Mouse (Mus musculus) ES-E14 (cell line): ENCODE results near the gene Smim5. TPM values are rescaled to one million over a fixed set of nuclear protein-coding genes. Genes with fewer than 3 reads are reported as not detected.

Experiments used
- DNase-seq: peaks from one replicate; pipeline ENCODE4 v3.0.0-alpha.2; 2013; ENCODE audit warnings: low read depth, low spot score
- H3K27ac ChIP-seq: 2 replicates; pipeline ENCODE4 v1.5.1; 2012; ENCODE audit warnings: low read depth, mild to moderate bottlenecking, low read length, moderate library complexity, mixed read lengths; ENCODE audit not compliant: poor library complexity, insufficient read depth, severe bottlenecking
- H3K36me3 ChIP-seq: 2 replicates; pipeline ENCODE4 v1.6.1; 2012; ENCODE audit warnings: mild to moderate bottlenecking, low read length, moderate library complexity, mixed read lengths; ENCODE audit not compliant: control insufficient read depth, poor library complexity, insufficient read depth, severe bottlenecking
- H3K4me1 ChIP-seq, 2 experiments: fragments of 150-350 bp in 1 of 2; sonication (generic) in 1 of 2; 2 replicates each; pipeline ENCODE4 v1.6.1; 2012; ENCODE audit warnings: low read length in 2 of 2, mild to moderate bottlenecking in 1 of 2, mixed read lengths in 1 of 2; ENCODE audit not compliant: control insufficient read depth in 2 of 2, insufficient read depth in 2 of 2, poor library complexity in 1 of 2
- H3K4me3 ChIP-seq, 2 experiments: fragments of 150-350 bp in 1 of 2; sonication (generic) in 1 of 2; 2 replicates each; pipeline ENCODE4 v1.5.1; 2012; ENCODE audit warnings: low read length in 2 of 2, low read depth in 1 of 2, mild to moderate bottlenecking in 1 of 2, mixed read lengths in 1 of 2; ENCODE audit not compliant: insufficient read depth in 1 of 2, poor library complexity in 1 of 2, severe bottlenecking in 1 of 2
- H3K9ac ChIP-seq: 2 replicates; pipeline ENCODE4 v1.6.1; 2012; ENCODE audit warnings: low read depth, mild to moderate bottlenecking, low read length, mixed read lengths; ENCODE audit not compliant: poor library complexity, insufficient read depth, severe bottlenecking
- H3K9me3 ChIP-seq: fragments of 150-350 bp; sonication (generic); 2 replicates; pipeline ENCODE4 v1.6.1; 2012; ENCODE audit warnings: low read depth, mild to moderate bottlenecking, low read length; ENCODE audit not compliant: control insufficient read depth, insufficient read depth
- CHD2 ChIP-seq: IDR thresholded peaks from 2 replicates; pipeline ENCODE4 v1.6.1; 2014; ENCODE audit warnings: mild to moderate bottlenecking, low read depth, low read length, inconsistent platforms
- HCFC1 ChIP-seq: IDR thresholded peaks from 2 replicates; pipeline ENCODE4 v1.6.1; 2012; ENCODE audit warnings: low read length, inconsistent platforms, borderline replicate concordance; ENCODE audit not compliant: insufficient read depth
- MAFK ChIP-seq: IDR thresholded peaks from 2 replicates; pipeline ENCODE4 v1.6.1; 2014; ENCODE audit warnings: mild to moderate bottlenecking, low read depth, low read length, inconsistent platforms; ENCODE audit not compliant: insufficient read depth
- ZC3H11A ChIP-seq: IDR thresholded peaks from 2 replicates; pipeline ENCODE4 v1.6.1; 2012; ENCODE audit warnings: low read depth, mild to moderate bottlenecking, inconsistent platforms, low read length, borderline replicate concordance
- ZNF384 ChIP-seq: IDR thresholded peaks from 2 replicates; pipeline ENCODE4 v1.6.1; 2012; ENCODE audit warnings: low read depth, low read length, inconsistent platforms
- in situ Hi-C, 2 experiments: fragments of 600-800 bp; cut with MboI; formaldehyde crosslinking; loops; one replicate each; pipeline ENCODE4 v1.15.1; 2025; ENCODE audit warnings: low sequenced_read_pairs in 2 of 2, inconsistent platforms in 1 of 2; ENCODE audit not compliant: unreplicated experiment in 2 of 2
- total RNA-seq: library from RNA; depleted of rRNA; stranded (reverse); fragments of 300-350 nt; gene quantifications from 2 replicates; pipeline ENCODE4 v1.2.3, GENCODE M21; 2012

Gene Smim5
- total RNA-seq, 1 experiment, result 0.67 TPM

DNA sequence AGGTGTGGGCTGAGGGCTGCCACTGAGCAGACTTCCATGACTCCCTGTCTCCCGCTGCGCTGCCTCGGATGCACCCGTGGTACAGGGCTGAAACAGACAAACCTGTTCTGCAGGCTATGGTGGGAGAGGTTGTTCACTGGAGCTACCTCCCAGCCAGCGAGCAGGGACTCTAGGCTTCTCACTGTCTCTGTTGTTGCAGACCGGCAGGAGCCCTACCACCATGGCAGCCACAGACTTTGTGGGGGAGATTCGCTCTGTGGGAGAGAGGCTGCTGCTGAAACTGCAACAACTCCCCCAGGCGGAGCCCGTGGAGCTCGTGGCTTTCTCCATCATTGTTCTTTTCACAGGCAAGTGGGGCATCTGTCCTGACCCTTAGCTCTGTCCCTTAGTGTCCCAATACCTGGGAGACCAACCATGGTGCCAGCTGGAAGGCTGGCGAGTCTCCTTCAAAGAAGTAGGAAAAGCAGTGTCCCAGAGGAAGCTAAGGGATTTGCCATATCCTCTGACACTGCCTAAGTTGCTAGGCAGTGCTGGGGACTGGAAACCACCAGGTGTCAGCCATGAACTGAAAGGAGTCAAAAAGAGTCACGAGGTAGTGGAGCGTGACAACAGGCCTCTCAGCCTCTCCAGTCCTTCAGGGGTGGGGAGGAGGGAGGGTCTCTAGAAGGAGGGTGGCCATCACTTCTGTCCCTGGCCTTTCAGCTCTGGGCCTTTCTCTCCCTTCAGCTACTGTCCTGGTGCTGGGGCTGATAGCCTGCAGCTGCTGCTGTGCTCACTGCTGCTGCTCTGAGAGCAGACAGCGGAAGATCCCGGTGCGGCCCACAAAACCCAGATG, 5.4 kb downstream of the Smim5 start:
- Histone ChIP-seq H3K4me1 (peaks cover 0 to 13% of the 10 kb centered on the region in 2 experiments; a peak in 2 of 4 replicates), H3K27ac (peak overlapping the region; percentile 5; the same call in 1 of the 2 replicates), H3K36me3 (no peaks in the 10 kb centered on the region; the same call in 1 of the 2 replicates), H3K9ac (no peak overlapping the region), H3K4me3 (no peak overlapping the region), H3K9me3 (no peaks in the 10 kb centered on the region)
- in situ Hi-C loops, result no loop called here
- no peak for DNase-seq
- TF ChIP-seq CHD2 (no peak), ZNF384 (no peak), ZC3H11A (no peak), HCFC1 (no peak), MAFK (no peak)

DNA sequence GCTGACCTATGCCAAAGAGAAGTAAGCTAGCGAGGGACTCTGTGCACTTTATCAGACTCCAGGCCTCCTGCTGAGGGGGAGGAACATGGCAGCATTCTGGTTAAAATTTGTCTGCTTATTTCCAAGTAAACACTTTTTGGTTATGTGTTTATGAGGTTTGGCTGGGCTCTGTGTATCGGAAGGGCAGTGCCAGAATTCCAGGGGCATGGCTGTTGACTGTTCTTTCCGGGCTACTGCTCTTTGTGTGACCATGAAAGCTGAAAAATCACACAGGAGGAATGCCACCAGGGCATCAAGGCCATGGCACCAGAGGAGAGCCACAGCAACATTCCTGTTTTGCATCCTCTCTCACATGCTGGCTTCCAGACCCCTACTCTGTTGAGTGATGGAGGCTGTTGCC, 6.3 kb downstream of the Smim5 start:
- Histone ChIP-seq H3K9me3 (no peaks in the 10 kb centered on the region), H3K27ac (no peak overlapping the region), H3K4me1 (peaks cover 0 to 13% of the 10 kb centered on the region in 2 experiments; a peak in 2 of 4 replicates), H3K4me3 (no peak overlapping the region), H3K36me3 (no peaks in the 10 kb centered on the region; the same call in 1 of the 2 replicates), H3K9ac (no peak overlapping the region)
- in situ Hi-C loops, result no loop called here
- DNase-seq, result no peak
- TF ChIP-seq ZNF384 (no peak), CHD2 (no peak), ZC3H11A (no peak), HCFC1 (no peak), MAFK (no peak)

DNA sequence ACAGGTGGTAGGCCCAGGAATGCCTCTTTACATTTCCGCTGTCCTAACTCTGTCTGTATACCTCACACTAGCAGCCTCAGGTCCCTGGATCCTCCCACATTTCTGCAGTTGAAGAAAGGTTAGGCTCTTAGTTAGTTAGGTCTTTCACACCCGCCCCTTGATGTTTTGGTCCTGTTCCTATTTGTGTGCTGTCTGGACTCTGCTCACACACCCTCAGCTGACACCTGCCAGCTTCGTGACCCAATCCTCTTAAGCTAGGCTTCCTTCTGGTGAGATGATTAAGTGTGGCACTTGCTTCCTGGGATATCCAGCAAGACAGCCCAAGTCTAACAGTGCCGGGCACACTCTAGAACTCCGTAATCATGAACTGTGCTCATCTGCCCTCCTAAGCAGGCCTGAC, 6.8 kb downstream of the Smim5 start:
- Histone ChIP-seq H3K4me3 (no peak overlapping the region), H3K27ac (no peak overlapping the region), H3K9ac (no peak overlapping the region), H3K9me3 (no peaks in the 10 kb centered on the region), H3K4me1 (peaks cover 0 to 13% of the 10 kb centered on the region in 2 experiments; a peak in 2 of 4 replicates), H3K36me3 (no peaks in the 10 kb centered on the region; the same call in 1 of the 2 replicates)
- DNase-seq, result no peak
- no peak for TF ChIP-seq MAFK
- in situ Hi-C loops, result no loop called here

DNA sequence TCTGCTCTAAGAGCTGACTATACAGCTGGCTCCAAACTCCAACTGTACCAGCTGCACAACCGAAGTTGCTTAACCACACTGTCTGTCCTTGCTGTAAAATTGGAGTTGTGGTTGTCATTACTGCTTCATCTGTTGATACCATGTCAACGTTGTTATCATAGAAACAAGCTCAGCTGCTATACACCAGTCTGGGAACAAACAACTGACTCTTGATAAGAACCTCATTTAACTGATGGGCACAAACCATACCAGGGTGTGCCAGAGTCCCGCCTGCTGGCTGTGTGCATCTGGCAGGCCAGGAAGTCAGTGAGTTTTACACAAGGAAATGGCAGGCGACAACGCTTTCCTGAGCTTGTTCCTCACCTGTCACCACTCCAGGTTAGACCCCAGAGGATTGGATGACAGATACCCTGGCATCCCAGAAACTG, 11.4 kb downstream of the Smim5 start:
- Histone ChIP-seq H3K9ac (no peak overlapping the region), H3K27ac (no peak overlapping the region), H3K4me3 (no peak overlapping the region), H3K36me3 (peaks cover under 1% of the 10 kb centered on the region; the same call in 1 of the 2 replicates), H3K4me1 (0 out of 4 replicates have a peak, but pooled peaks cover 0 to 5% of the 10 kb centered on the region in 2 experiments), H3K9me3 (no peaks in the 10 kb centered on the region)
- DNase-seq, result no peak
- TF ChIP-seq ZNF384 (no peak), CHD2 (no peak), ZC3H11A (no peak), MAFK (no peak), HCFC1 (no peak)
- in situ Hi-C loops, result no loop called here
